Mouse (Mus musculus) embryonic facial prominence, embryonic 14.5 days (tissue): ENCODE measurements around the gene Ulk1. TPM values are rescaled to one million over a fixed set of nuclear protein-coding genes. Genes with fewer than 3 reads are reported as not detected.

Source experiments
- ATAC-seq: fragments of 200-750 bp; cut with Nextera tagmentation; 2 replicates; pipeline ENCODE4 v1.8.0; 2017; ENCODE audit warnings: low read depth, moderate number of reproducible peaks, moderate TSS enrichment
- DNase-seq: peaks from one replicate; pipeline ENCODE4 v3.0.0-alpha.2; 2015; ENCODE audit warnings: low spot score
- H3K27ac ChIP-seq: fragments of 300-500 bp; sonication (generic); replicated peaks from 2 replicates; pipeline ENCODE4 v1.5.1; 2014; ENCODE audit warnings: low read depth, mild to moderate bottlenecking, low read length, moderate library complexity
- H3K27me3 ChIP-seq: fragments of 300-500 bp; sonication (generic); replicated peaks from 2 replicates; pipeline ENCODE4 v1.6.1; 2014; ENCODE audit warnings: low read length; ENCODE audit not compliant: control insufficient read depth, insufficient read depth
- H3K36me3 ChIP-seq: fragments of 300-500 bp; sonication (generic); 2 replicates; pipeline ENCODE4 v1.6.1; 2014; ENCODE audit warnings: low read length, mixed read lengths; ENCODE audit not compliant: control insufficient read depth, insufficient read depth
- H3K4me1 ChIP-seq: fragments of 300-500 bp; sonication (generic); 2 replicates; pipeline ENCODE4 v1.6.1; 2014; ENCODE audit warnings: antibody characterized with exemption, low read length; ENCODE audit not compliant: control insufficient read depth, insufficient read depth
- H3K4me2 ChIP-seq: fragments of 300-500 bp; sonication (generic); 2 replicates; pipeline ENCODE4 v1.6.1; 2014; ENCODE audit warnings: low read depth, mild to moderate bottlenecking, low read length, moderate library complexity, mixed read lengths
- H3K4me3 ChIP-seq: fragments of 300-500 bp; sonication (generic); 2 replicates; pipeline ENCODE4 v1.5.1; 2014; ENCODE audit warnings: low read depth, mild to moderate bottlenecking, low read length
- H3K9ac ChIP-seq: fragments of 300-500 bp; sonication (generic); 2 replicates; pipeline ENCODE4 v1.6.1; 2014; ENCODE audit warnings: low read depth, mild to moderate bottlenecking, low read length, moderate library complexity, mixed read lengths
- H3K9me3 ChIP-seq: fragments of 300-500 bp; sonication (generic); 2 replicates; pipeline ENCODE4 v1.6.1; 2016; ENCODE audit warnings: low read length; ENCODE audit not compliant: control insufficient read depth
- WGBS: fragments of 180-500 bp; shearing (Covaris S2); extraction: QIAGEN DNeasy Blood & Tissue Kit; methylation state at CpG from one replicate; pipeline ENCODE4 v1.1.7; 2014; 5-methylcytosine and 5-hydroxymethylcytosine counted together
- polyA plus RNA-seq: library from polyadenylated mRNA; unstranded; fragments of >200 nt; fragmentation: Nextera tagmentation; extraction: Ambion mirVana; gene quantifications from 2 replicates; pipeline ENCODE4 v1.2.1, GENCODE M21; 2014

Gene Ulk1
- polyA plus RNA-seq, 1 experiment from 2014 or later, result 25.9 TPM

DNA sequence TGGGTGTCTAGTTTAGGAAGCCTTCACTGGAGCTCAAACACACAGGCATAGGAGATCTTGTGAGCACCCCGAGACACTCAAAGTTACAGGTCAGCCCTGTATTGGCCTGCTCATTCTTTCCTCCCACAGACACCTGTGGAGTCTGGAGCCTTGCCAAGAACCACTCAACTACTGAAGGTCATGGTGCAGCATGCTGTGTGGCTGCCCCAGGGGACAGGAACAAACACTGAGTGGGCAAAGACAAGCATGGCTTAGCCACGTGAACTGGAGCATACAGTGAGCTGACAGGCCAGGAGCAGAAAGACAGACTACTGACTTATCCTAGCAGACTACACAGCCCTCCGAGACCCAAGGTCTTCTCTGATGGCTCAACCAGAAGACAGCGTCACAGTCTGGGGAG is 12.2 kb downstream of the Ulk1 start:
- Histone ChIP-seq H3K9ac (no peak overlapping the region), H3K36me3 (peaks cover 92% of the 10 kb centered on the region), H3K27me3 (no peaks in the 10 kb centered on the region), H3K9me3 (no peaks in the 10 kb centered on the region), H3K4me1 (peaks cover 2% of the 10 kb centered on the region; the same call in 1 of the 2 replicates), H3K4me3 (no peak overlapping the region), H3K4me2 (no peak overlapping the region), H3K27ac (no peak overlapping the region)
- 67% methylated on average over 4 of the region's 4 CpGs for WGBS
- ATAC-seq, result no peak
- DNase-seq, result peak; percentile 19

DNA sequence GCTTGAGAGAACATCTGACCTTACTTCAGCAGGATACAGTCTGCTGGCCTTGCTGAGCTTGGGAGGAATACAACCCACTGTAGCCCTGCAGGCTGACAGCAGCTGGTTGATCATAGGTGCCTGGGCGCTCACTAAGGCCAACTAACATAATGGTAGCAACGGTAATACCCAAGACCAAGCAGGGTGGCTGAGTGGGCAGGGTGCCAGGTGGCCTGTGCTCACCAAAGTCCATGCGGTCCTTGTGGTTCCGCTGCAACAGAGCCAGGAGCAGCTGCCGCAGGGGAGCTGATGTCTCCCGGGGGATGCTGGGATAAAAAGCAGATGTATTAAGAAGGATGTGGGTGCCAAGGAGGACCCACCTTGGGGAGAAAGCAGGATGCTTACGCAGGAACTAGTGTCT is 15.5 kb downstream of the Ulk1 start:
- Histone ChIP-seq H3K9me3 (no peaks in the 10 kb centered on the region), H3K4me1 (no peaks in the 10 kb centered on the region), H3K9ac (no peak overlapping the region), H3K27me3 (no peaks in the 10 kb centered on the region), H3K4me2 (no peak overlapping the region), H3K27ac (no peak overlapping the region), H3K4me3 (no peak overlapping the region), H3K36me3 (peaks cover 99% of the 10 kb centered on the region)
- WGBS, result 93% methylated on average over 7 of the region's 7 CpGs
- DNase-seq (no peak), ATAC-seq (no peak)

DNA sequence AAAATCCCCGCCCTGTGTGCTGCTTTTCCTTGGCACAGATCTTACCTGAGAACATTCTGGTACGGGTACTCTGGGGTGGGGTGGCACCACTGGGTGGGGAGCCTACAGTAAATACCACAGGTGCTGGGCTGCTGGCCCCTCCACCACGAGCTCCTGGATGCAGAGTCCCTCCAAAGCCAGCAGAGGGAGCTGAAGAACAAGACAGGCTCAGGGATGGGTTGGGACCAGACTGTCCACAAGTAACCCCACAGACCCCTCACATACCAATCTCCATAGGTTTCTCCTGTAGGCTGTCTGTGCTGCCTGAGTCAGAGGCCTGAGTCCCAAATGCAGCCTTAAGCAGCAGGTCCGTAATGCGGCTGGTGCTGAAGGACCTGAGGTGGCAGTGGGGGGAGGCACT is 21.2 kb downstream of the Ulk1 start:
- WGBS, result 51% methylated on average over 5 of the region's 5 CpGs
- Histone ChIP-seq H3K9ac (no peak overlapping the region), H3K9me3 (no peaks in the 10 kb centered on the region), H3K27ac (no peak overlapping the region), H3K4me3 (no peak overlapping the region), H3K4me2 (no peak overlapping the region), H3K27me3 (no peaks in the 10 kb centered on the region), H3K36me3 (peaks cover 90% of the 10 kb centered on the region), H3K4me1 (no peaks in the 10 kb centered on the region)
- ATAC-seq (peak; percentile 62; the same call in 1 of the 2 replicates), DNase-seq (peak; percentile 49)

DNA sequence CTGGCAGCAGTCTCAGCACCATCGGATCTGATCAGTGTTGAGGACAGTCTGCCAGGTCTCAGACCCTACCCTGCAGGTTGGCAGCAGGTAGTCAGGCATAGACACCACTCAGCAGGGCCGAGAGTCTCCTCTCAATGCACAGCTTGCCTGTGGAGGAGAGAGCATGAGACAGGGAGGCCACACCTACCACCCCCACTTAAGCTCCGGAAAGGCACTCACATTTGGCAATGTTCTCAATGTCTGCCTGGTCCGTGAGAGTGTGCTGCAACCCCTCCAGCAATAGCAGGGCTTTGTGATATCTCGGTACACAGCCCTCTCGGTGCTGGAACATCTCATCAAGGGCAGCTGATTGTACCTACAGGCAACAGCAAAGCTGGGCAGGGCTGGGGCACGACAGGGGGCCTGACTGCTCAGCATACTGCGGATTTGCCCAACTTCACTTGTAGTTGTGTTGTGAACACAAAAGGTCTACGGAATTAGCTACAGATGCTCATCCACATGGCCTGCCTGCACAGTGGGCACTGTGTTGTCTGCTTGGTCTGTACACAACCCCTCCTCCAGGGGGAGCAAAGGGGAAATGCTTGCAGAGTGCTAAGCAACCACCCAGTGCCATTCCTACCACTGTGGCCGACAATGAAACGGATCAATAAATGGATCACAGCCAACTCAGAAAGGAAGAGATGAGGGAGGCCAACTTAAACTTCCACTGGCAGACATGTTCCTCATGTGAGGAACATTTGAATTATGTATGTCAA is 23.6 kb downstream of the Ulk1 start:
- no peak overlapping the region for H3K9ac ChIP-seq
- H3K4me2 ChIP-seq, result no peak overlapping the region
- WGBS, result 85% methylated on average over 11 of the region's 11 CpGs
- no peaks in the 10 kb centered on the region for H3K27me3 ChIP-seq
- ATAC-seq (no peak), DNase-seq (no peak)
- H3K4me1 ChIP-seq, result no peaks in the 10 kb centered on the region
- peaks cover 66% of the 10 kb centered on the region for H3K36me3 ChIP-seq
- no peak overlapping the region for H3K27ac ChIP-seq
- H3K4me3 ChIP-seq, result no peak overlapping the region
- no peaks in the 10 kb centered on the region for H3K9me3 ChIP-seq

DNA sequence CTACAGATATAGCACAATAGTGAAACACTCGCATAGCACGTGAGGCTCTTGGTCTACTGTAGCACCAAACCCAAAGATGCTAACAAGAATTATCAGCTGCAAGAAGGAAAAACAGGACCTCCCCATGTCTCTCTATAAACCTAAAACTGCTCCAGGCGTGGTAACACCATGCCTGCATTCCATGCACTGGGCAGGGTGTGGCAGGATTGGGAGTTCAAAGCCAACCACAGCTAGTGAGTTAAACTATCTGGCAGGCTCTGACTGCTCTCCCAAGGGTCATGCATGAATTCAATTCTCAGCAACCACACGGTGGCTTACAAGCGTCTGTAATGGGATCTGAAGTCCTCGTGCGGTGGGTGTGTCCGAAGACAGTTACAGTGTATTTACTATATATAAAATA is 26.7 kb downstream of the Ulk1 start:
- H3K4me1 ChIP-seq, result peaks cover 5% of the 10 kb centered on the region; the same call in 1 of the 2 replicates
- H3K9ac ChIP-seq, result no peak overlapping the region
- WGBS, result 56% methylated on average over 8 of the region's 8 CpGs
- DNase-seq, result peak; percentile 24
- no peak overlapping the region for H3K4me2 ChIP-seq
- no peak for ATAC-seq
- H3K27ac ChIP-seq, result no peak overlapping the region
- H3K9me3 ChIP-seq, result no peaks in the 10 kb centered on the region
- H3K4me3 ChIP-seq, result no peak overlapping the region
- no peaks in the 10 kb centered on the region for H3K27me3 ChIP-seq
- peaks cover 35% of the 10 kb centered on the region for H3K36me3 ChIP-seq

DNA sequence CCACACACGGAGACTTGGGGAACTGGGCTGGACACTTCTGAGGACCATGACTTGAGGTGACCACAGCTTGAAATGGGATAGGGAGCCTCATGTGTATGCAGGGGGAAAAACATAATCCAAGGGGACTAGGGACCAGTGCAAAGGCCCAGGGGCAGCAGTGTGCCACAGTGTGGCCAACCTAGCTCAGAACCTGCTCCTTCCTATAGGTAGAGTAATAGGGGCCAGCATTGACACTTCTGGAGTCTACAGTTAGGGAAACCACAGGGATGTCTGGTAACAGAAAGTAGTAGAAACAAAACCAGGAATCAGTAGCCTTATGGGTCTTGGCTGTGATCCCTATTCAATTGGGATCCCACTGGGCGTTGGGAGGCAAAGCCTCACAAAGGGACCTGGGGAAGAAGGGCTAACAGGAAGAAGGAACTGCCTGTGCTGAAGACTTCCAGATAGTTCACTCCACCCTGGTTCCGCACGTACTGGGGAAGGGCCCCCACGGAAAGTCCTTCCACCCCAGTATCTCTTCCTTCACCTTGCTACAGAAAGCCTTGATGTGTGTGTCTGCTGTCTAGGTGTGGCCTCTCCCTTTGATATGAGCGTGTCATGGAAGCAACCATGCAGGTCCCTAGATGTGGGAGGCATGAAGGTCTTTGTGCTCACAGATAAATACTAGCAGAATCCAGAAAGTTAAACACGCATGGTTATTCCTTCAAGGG is 28.2 kb downstream of the Ulk1 start:
- Histone ChIP-seq H3K27ac (no peak overlapping the region), H3K9me3 (no peaks in the 10 kb centered on the region), H3K9ac (no peak overlapping the region), H3K4me3 (no peak overlapping the region), H3K36me3 (peaks cover 29% of the 10 kb centered on the region), H3K4me1 (peaks cover 5% of the 10 kb centered on the region; the same call in 1 of the 2 replicates), H3K4me2 (no peak overlapping the region), H3K27me3 (no peaks in the 10 kb centered on the region)
- DNase-seq (no peak), ATAC-seq (no peak)
- 82% methylated on average over 7 of the region's 7 CpGs for WGBS

DNA sequence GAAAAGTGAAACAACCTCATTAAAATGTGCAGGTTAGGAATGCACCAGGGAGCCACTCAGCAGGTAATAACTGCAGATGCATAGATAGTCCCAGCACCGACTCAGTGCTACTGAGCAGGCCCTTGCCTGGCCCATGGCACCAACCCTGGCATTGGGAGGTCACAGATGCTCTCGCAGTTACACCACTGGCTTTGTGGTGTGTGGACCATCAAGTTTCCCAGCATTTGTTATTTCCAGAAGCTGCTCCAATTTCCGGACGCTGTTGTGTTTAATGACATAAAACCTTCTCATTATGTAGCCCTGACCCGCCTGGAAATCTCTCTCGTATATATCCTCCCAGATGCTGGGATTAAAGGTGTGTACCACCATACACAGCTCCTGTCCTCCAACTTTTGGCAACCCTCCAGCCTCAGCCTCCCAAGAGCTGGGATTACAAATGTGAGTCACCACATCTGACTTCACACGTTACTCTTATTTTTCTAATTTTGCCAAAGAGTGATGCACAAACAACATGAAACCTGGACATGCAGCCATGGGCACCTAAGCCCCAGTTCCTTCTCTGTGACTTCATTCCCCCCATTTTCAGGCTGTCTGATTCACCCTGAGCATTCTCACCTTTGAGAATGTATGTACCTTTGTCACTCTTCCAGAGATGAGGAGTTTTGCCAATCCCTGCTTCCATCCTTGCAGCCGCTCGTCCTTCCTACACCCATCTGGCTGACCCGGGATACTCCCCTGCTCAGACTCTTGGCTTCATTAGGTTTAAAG is 29.0 kb downstream of the Ulk1 start:
- Histone ChIP-seq H3K27ac (0 out of 2 replicates have a peak overlapping the region, but pooled peaks have one; percentile 35), H3K36me3 (peaks cover 29% of the 10 kb centered on the region), H3K9me3 (no peaks in the 10 kb centered on the region), H3K27me3 (no peaks in the 10 kb centered on the region), H3K4me2 (peak overlapping the region; percentile 78), H3K4me3 (peak overlapping the region; percentile 54), H3K4me1 (peaks cover 5% of the 10 kb centered on the region; the same call in 1 of the 2 replicates), H3K9ac (peak overlapping the region; percentile 70)
- 56% methylated on average over 10 of the region's 10 CpGs for WGBS
- DNase-seq (no peak), ATAC-seq (peak; percentile 28)

DNA sequence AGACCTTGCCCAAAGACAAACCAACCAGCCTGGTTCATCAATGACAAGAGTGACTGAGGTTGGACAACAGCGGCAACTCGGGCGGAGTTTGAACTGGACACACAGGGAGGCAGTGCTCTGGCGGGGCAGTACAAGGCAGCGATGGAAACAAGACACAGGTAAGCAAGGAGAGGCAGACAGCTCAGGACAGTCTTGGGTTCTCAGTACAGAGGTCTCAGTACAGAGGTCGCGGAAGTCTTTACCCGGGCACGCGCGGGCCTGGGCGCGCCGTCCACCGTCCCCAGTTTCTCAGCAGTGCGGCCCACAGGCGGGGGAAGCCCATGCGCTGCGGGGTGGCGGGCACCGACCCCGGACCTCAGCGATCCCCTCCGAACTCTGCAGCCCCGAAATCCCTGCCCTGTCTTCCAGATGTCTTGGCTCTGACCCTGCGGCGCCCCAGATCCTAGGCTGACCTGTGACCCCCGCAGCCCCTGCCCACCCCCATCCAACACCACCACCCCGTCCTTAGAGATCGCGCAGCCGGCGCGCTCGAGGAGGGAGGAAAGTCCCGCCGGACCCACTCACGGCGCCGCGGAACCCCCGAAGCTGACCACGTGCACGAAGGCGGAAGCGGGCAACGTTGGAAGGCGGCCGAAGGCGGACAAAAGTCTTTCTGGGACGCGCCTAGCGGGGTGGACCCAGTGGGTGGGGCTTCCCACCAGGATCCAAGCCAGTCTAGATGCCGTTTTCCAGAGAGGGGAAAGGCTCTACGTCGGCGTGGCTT is 29.7 kb downstream of the Ulk1 start, which contains the start of gene Pus1:
Pus1 (minus strand) TSS at position 662 of the 763 bp plus-strand sequence.
- Histone ChIP-seq H3K27ac (0 out of 2 replicates have a peak within 1 kb of the TSS, but pooled peaks have one; percentile 35), H3K9me3 (no peaks in the 10 kb centered on the region), H3K36me3 (peaks cover 29% of the 10 kb centered on the region; the same call in 1 of the 2 replicates), H3K4me2 (peak within 1 kb of the TSS; percentile 78), H3K9ac (peak within 1 kb of the TSS; percentile 70), H3K4me3 (peak within 1 kb of the TSS; percentile 54), H3K27me3 (no peaks in the 10 kb centered on the region), H3K4me1 (peaks cover 5% of the 10 kb centered on the region; the same call in 1 of the 2 replicates)
- ATAC-seq (peak; percentile 89), DNase-seq (peak; percentile 96)
- WGBS, result 0% methylated on average over 32 of the region's 57 CpGs
